Mouse (Mus musculus) intestine, embryonic 15.5 days (tissue): Measurements from ENCODE around the gene Supt7l. TPM values are rescaled to one million over a fixed set of nuclear protein-coding genes. Genes with fewer than 3 reads are reported as not detected.
"Not testable (repeated sequence)": the region's sequence is repeated elsewhere in the genome, so short reads cannot be mapped to it uniquely, and the experiment has no call there.

ENCODE experiments used
- ATAC-seq: fragments of 200-750 bp; cut with Nextera tagmentation; 2 replicates; pipeline ENCODE4 v1.8.0; 2017; ENCODE audit warnings: moderate TSS enrichment, moderate library complexity
- H3K27ac ChIP-seq: fragments of 300-500 bp; sonication (generic); 2 replicates; pipeline ENCODE4 v1.5.1; 2015; ENCODE audit warnings: mild to moderate bottlenecking, inconsistent platforms
- H3K27me3 ChIP-seq: fragments of 300-500 bp; sonication (generic); replicated peaks from 2 replicates; pipeline ENCODE4 v1.6.1; 2015; ENCODE audit warnings: inconsistent platforms
- H3K36me3 ChIP-seq: fragments of 300-500 bp; sonication (generic); 2 replicates; pipeline ENCODE4 v1.6.1; 2015; ENCODE audit warnings: inconsistent platforms
- H3K4me1 ChIP-seq: fragments of 300-500 bp; sonication (generic); replicated peaks from 2 replicates; pipeline ENCODE4 v1.6.1; 2015; ENCODE audit warnings: inconsistent platforms
- H3K4me2 ChIP-seq: fragments of 300-500 bp; sonication (generic); replicated peaks from 2 replicates; pipeline ENCODE4 v1.6.1; 2015; ENCODE audit warnings: mild to moderate bottlenecking, inconsistent platforms
- H3K4me3 ChIP-seq: fragments of 300-500 bp; sonication (generic); replicated peaks from 2 replicates; pipeline ENCODE4 v1.5.1; 2015; ENCODE audit warnings: inconsistent platforms
- H3K9ac ChIP-seq: fragments of 300-500 bp; sonication (generic); 2 replicates; pipeline ENCODE4 v1.6.1; 2015; ENCODE audit warnings: inconsistent platforms
- H3K9me3 ChIP-seq: fragments of 300-500 bp; sonication (generic); 2 replicates; pipeline ENCODE4 v1.6.1; 2016; ENCODE audit warnings: inconsistent platforms
- WGBS: fragments of 180-500 bp; shearing (Covaris S2); methylation state at CpG from one replicate; pipeline ENCODE4 v1.1.7; 2015; 5-methylcytosine and 5-hydroxymethylcytosine counted together
- polyA plus RNA-seq: library from polyadenylated mRNA; unstranded; fragments of >200 nt; fragmentation: Nextera tagmentation; extraction: Ambion mirVana; gene quantifications from 2 replicates; pipeline ENCODE4 v1.2.1, GENCODE M21; 2015

The Supt7l gene
- polyA plus RNA-seq, result 18.1 TPM in 2 replicates

DNA sequence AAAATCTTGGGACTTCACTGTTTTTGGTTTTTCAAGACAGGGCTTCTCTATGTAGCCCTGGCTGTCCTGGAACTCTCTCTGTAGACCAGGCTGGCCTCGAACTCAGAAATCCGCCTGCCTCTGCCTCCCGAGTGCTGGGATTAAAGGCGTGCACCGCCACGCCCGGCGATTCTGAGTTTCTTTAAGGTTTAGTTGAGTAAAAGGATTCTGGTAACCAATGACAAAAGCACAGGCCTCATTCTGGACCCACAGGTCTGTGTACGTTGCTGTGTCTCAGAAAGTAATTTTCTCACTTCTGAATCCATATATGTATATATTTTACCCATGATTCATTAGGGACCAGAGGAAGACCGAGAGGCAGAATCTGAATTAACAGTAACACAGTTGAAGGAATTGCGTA is at the start of gene Supt7l:
Supt7l (minus strand) TSS at position 101 of the 400 bp plus-strand sequence.
- WGBS, result 74% methylated on average over 11 of the region's 11 CpGs
- Histone ChIP-seq H3K4me2 (peak within 1 kb of the TSS; percentile 91), H3K27ac (peak within 1 kb of the TSS; percentile 88), H3K4me3 (peak within 1 kb of the TSS; percentile 96), H3K36me3 (peaks cover 17% of the 10 kb centered on the region), H3K9ac (peak within 1 kb of the TSS; percentile 93)
- H3K9me3 ChIP-seq, ATAC-seq, H3K4me1 ChIP-seq, H3K27me3 ChIP-seq: not testable (repeated sequence)

DNA sequence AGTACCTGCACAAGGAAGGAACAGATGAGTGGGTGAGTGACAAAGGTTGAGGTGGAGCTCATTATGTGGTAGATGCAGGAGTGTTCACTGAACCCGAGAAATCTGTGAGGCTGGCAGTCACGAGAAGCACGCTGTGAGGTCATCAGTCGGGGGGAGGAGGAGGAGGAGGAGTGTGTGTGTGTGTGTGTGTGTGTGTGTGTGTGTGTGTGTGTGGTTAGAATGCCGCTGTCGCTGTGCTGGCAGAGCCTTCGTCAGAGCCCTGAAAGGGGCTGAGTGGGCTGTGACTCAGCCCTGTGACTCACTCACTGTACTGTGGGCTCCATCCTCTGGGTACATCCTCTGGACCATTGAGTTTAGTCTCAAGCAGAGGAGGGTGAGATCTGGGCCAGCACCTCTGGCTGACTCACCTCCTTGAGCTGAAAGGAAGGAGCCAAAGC is 49.0 kb upstream of the Supt7l start:
- ATAC-seq, result no peak
- Histone ChIP-seq H3K4me1 (0 out of 2 replicates have a peak, but pooled peaks cover 1% of the 10 kb centered on the region), H3K36me3 (no peaks in the 10 kb centered on the region), H3K27ac (no peak overlapping the region), H3K9me3 (no peaks in the 10 kb centered on the region), H3K9ac (no peak overlapping the region), H3K4me3 (no peak overlapping the region), H3K4me2 (no peak overlapping the region), H3K27me3 (no peaks in the 10 kb centered on the region)
- WGBS, result 83% methylated on average over 6 of the region's 7 CpGs

DNA sequence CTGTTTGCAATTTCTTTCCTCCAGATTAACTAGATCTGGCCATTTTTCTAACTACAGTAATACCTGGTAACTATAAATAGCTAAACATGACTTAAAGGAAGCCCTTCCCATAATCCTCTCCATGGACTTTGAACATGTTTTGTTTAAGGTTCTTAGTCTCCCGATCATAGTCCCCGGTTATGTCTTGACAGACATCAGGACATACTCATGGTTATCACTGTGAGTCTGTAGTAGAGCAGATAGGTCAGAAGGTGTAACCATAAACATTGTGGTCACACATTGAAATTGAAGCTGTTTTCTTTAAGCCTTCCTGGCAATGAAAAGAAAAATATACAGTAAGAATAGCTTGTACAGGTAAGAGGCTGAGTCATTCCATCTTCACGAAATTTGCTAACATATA is 46.1 kb upstream of the Supt7l start:
- no peak overlapping the region for H3K4me2 ChIP-seq
- WGBS, result 75% methylated on average over 3 of the region's 3 CpGs
- H3K4me1 ChIP-seq, result peaks cover 11% of the 10 kb centered on the region
- no peak overlapping the region for H3K9ac ChIP-seq
- no peak for ATAC-seq
- no peaks in the 10 kb centered on the region for H3K27me3 ChIP-seq
- H3K27ac ChIP-seq, result no peak overlapping the region
- H3K9me3 ChIP-seq, result no peaks in the 10 kb centered on the region
- no peak overlapping the region for H3K4me3 ChIP-seq
- H3K36me3 ChIP-seq, result no peaks in the 10 kb centered on the region

DNA sequence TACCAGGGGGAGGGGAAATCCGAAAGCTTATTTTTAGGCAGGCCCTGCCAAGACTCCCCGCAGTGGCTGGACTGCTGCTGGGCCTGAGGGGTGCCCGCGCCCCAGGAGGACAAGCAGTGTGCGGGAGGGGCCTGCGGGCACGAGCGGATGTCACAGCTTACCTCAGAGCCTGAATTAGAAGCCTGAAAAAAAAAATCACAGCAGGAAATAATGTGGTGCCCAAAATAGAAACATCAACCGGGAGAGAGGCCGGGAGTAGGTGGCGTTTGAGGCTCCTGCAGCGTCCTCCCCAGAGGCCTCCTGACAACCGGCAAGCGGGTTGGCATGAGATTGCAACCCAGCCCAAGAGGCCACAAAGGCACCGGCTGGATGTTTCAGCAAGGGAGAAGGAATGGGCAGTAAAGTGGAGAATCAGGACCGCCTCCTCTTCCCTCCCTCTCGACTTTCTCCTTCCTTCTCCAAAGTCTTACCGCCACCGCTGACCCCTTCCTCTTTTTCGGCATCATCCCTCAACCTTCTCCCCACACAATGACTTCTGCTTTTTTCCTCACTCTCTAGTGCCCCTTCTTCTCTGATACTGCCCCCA is 43.5 kb upstream of the Supt7l start:
- 19% methylated on average over 20 of the region's 20 CpGs for WGBS
- no peaks in the 10 kb centered on the region for H3K36me3 ChIP-seq
- H3K4me2 ChIP-seq, result peak overlapping the region; percentile 48
- peaks cover 11% of the 10 kb centered on the region for H3K4me1 ChIP-seq
- no peaks in the 10 kb centered on the region for H3K27me3 ChIP-seq
- no peak overlapping the region for H3K4me3 ChIP-seq
- H3K9ac ChIP-seq, result no peak overlapping the region
- ATAC-seq, result peak; percentile 45
- peak overlapping the region; percentile 62 for H3K27ac ChIP-seq
- H3K9me3 ChIP-seq, result no peaks in the 10 kb centered on the region

DNA sequence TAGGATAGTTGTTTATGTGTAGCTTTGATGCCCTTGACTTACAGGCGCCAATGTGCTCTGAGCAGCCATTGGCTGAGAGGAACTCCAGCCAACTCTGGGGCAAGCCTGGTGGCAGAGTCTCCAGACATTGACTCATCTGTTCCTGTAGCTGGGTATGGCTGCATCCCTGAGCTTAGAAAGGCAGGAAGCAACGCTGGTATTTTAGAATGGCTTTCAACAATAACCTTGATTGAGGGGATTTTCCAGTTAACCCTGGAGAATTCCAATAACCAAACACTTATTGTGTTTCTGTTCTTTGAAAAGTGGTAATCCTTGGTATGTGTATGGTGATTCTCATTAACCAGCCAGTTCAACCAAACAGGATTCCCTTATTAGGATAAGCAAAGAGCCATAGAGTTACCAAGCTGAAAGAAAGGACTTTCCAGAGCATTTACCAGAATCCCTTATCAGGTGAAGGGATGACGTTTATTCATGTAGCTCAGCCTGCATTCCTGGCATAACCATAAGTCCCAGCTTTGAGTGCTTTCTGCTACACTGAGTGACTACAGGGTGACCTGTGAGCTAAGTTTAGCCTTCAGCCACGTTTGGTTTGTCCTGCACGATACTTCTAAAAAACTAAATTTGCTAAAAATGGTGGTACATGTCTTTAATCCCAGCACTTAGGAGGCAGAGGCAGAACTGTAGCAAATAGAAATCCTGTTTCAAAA is 40.5 kb upstream of the Supt7l start:
- H3K4me2 ChIP-seq, result no peak overlapping the region
- 62% methylated on average over 5 of the region's 5 CpGs for WGBS
- ATAC-seq, result no peak

DNA sequence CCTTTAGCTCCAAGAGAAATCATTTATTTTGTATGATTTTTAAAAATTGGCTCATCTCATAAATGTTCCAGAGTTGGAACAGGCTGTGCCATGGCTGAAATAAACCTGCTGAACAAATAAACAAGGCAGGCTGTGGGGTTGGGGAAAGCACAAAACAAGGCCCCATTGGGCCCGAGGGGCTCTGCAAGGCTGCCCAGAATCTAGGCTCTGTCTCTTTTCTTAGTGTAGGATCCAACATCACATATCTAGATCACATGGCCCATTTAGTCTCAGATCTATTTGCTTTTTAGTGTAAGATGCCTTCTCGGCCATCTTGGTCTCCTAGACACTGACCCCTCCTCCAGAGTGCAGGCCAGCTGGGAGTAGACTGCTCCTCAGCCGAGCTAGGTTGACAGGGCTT is 38.9 kb upstream of the Supt7l start:
- no peak overlapping the region for H3K27ac ChIP-seq
- no peaks in the 10 kb centered on the region for H3K9me3 ChIP-seq
- WGBS, result 59% methylated on average over 3 of the region's 3 CpGs
- no peak for ATAC-seq
- no peak overlapping the region for H3K4me2 ChIP-seq
- H3K27me3 ChIP-seq, result no peaks in the 10 kb centered on the region
- no peak overlapping the region for H3K4me3 ChIP-seq
- peaks cover 9% of the 10 kb centered on the region for H3K4me1 ChIP-seq
- no peaks in the 10 kb centered on the region for H3K36me3 ChIP-seq
- H3K9ac ChIP-seq, result no peak overlapping the region

More for the DNA sequence above, 40.5 kb upstream of the Supt7l start:
- Histone ChIP-seq H3K4me3 (no peak overlapping the region), H3K9me3 (no peaks in the 10 kb centered on the region), H3K9ac (no peak overlapping the region), H3K27ac (no peak overlapping the region), H3K36me3 (no peaks in the 10 kb centered on the region), H3K27me3 (no peaks in the 10 kb centered on the region), H3K4me1 (peaks cover 11% of the 10 kb centered on the region)

DNA sequence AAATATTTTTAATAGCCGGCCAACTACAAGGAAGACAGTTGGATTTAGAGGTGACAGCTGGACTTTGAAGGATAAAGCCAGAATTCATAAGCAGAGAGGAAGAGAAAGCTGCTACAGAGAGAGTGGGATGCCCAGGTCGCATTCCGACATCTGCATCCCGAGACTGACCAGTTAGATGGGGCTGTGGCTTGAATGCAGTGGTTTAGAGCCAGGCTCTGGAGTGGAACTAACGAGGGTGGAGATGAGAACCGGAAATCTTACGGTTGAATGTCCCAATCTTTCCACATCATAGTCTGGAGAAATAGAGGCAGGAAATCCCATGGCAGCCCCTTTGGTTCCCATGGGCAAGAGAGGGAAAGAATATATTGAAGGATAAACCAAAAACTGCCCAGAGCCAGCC is 38.4 kb upstream of the Supt7l start:
- Histone ChIP-seq H3K9me3 (no peaks in the 10 kb centered on the region), H3K4me2 (no peak overlapping the region), H3K27me3 (no peaks in the 10 kb centered on the region), H3K36me3 (no peaks in the 10 kb centered on the region), H3K4me3 (no peak overlapping the region), H3K27ac (no peak overlapping the region), H3K4me1 (peaks cover 5% of the 10 kb centered on the region), H3K9ac (no peak overlapping the region)
- ATAC-seq, result no peak
- 87% methylated on average over 7 of the region's 7 CpGs for WGBS

DNA sequence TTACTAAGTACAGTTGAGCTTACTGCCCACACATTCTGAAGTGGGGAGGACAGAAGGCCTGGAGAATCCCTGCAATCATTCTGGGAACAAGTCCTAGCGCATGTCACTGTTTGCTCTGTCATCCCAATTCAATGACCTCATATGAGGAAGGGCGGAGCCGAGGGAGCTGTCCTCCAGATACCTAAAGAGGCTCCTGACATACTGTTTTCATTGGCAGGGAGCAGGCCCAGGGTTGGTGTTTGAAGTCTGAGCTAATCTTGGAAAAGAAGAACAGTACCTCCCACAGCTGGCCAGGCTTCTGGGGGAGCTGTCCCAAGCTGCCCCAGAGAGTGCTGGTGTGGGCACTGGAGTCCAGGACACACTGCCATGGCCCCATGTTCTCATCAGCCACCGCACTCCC is 37.4 kb upstream of the Supt7l start:
- Histone ChIP-seq H3K27me3 (no peaks in the 10 kb centered on the region), H3K9ac (no peak overlapping the region), H3K9me3 (no peaks in the 10 kb centered on the region), H3K4me1 (no peaks in the 10 kb centered on the region), H3K4me3 (no peak overlapping the region), H3K4me2 (no peak overlapping the region), H3K27ac (no peak overlapping the region), H3K36me3 (no peaks in the 10 kb centered on the region)
- ATAC-seq, result no peak
- WGBS, result 74% methylated on average over 4 of the region's 4 CpGs

DNA sequence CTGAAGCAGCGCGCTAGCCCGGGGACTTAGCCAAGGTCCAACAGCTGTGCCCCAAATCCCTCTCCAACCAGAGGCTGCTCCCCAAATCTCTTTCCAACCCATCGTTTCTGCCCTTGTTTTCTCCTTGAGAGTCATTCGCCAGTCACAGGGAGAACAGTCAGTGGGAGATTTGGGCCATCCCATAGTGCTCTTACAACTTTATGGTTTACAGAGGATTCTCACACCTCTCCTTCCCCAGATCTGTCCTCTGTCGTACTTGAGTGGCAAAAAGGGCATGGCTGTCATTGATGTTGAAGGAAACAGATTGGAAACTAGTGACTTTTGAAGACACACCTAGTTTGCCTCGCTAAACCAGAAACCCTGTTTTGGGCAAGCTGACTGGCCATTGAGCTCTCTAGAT is 36.3 kb upstream of the Supt7l start:
- Histone ChIP-seq H3K36me3 (no peaks in the 10 kb centered on the region), H3K4me1 (no peaks in the 10 kb centered on the region), H3K27ac (no peak overlapping the region), H3K27me3 (no peaks in the 10 kb centered on the region), H3K9ac (no peak overlapping the region), H3K4me3 (no peak overlapping the region), H3K4me2 (no peak overlapping the region), H3K9me3 (no peaks in the 10 kb centered on the region)
- no peak for ATAC-seq
- 34% methylated on average over 7 of the region's 7 CpGs for WGBS

DNA sequence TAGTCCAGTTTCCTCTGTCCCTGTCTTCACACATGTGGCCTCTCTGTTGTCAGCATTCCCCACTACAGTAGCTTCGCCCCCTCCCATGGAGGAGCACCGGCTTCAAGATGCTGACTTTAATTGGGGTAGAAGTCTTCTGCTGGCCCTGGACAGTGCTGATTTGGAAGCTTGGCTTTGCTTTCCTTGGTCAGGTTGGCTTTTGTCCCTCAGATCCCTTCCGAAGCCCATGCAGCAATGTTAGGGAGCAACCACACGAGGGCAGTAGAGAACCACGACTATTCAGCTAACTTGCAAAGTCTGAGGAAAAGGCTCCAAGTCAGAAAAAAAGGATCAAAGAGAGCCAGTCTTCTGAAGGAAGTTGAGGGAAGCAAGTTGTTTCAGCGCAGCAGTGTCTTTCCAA is 35.9 kb upstream of the Supt7l start:
- Histone ChIP-seq H3K36me3 (no peaks in the 10 kb centered on the region), H3K27me3 (no peaks in the 10 kb centered on the region), H3K9me3 (no peaks in the 10 kb centered on the region), H3K4me3 (no peak overlapping the region), H3K9ac (no peak overlapping the region), H3K27ac (no peak overlapping the region), H3K4me2 (no peak overlapping the region), H3K4me1 (no peaks in the 10 kb centered on the region)
- WGBS, result 6% methylated on average over 6 of the region's 6 CpGs
- peak; percentile 59 for ATAC-seq

DNA sequence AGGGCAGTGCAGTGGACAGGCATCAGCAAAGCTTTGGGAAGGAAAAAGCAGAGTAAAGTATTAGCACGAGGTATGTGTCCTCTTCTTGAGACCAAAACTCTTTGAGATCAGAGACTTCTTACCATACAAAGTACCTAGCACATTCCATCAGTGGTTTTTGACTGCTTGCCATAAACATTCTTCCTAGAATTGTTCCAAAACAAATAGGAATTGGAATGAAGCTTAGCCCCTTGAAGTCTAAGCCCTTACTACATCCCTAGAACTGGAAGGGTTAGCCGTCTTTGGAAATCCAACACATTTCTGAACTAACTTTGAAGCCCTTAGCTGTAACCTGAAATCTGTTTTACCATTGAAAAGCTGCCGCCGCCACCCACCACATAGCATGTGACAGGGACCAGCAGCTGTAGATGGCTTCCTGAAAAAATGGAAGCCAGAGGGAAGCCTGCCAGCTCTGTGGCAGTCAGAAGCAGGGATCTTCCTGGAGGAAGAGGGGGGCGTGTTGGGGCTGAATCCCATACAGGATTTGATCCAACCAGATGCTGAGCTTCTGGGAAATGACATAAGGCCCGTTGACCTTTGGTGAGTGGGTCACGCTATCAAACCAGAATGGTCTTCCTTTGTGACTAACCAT is 34.5 kb upstream of the Supt7l start:
- 0 out of 2 replicates have a peak, but pooled peaks cover 4% of the 10 kb centered on the region for H3K36me3 ChIP-seq
- ATAC-seq, result no peak
- H3K4me1 ChIP-seq, result no peaks in the 10 kb centered on the region
- no peak overlapping the region for H3K27ac ChIP-seq
- no peaks in the 10 kb centered on the region for H3K9me3 ChIP-seq
- no peak overlapping the region for H3K4me3 ChIP-seq
- WGBS, result 81% methylated on average over 7 of the region's 7 CpGs
- H3K4me2 ChIP-seq, result no peak overlapping the region
- no peak overlapping the region for H3K9ac ChIP-seq
- no peaks in the 10 kb centered on the region for H3K27me3 ChIP-seq

DNA sequence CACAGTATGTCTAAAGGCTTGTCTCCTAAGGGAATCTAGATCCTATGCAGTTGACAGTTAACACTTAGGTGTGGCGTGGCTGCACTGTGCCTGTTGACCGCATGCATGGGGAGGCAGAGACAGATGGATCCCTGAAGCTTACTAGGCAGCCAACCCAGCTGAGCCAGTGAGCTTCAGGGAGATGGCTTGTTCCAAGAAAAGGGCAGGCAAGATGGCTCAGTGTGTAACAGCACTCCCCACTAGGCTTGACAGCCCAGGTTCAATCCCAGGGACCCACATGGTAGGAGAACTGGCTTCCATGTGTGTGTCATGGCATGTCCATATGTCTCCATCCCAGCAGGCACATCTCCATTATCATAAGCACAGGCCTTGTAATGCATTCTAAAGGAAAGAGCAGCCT is 32.7 kb upstream of the Supt7l start:
- Histone ChIP-seq H3K9ac (no peak overlapping the region), H3K36me3 (peaks cover 11% of the 10 kb centered on the region; the same call in 1 of the 2 replicates), H3K27ac (no peak overlapping the region), H3K27me3 (no peaks in the 10 kb centered on the region), H3K4me2 (no peak overlapping the region), H3K4me1 (no peaks in the 10 kb centered on the region), H3K4me3 (no peak overlapping the region), H3K9me3 (no peaks in the 10 kb centered on the region)
- 96% methylated on average over 2 of the region's 2 CpGs for WGBS
- no peak for ATAC-seq
